Mouse (Mus musculus) heart, postnatal 36 days (tissue): Measurements from ENCODE around the gene Gm8909. TPM values are rescaled to one million over a fixed set of nuclear protein-coding genes. Genes with fewer than 3 reads are reported as not detected.
"Not testable (repeated sequence)": the region's sequence is repeated elsewhere in the genome, so short reads cannot be mapped to it uniquely, and the experiment has no call there.

Source experiments
- DNase-seq, 2 experiments: peaks; one replicate each; pipeline ENCODE4 v3.0.0; 2021 to 2022
- intact Hi-C: fragments of 180-260 bp; cut with DNase I; formaldehyde crosslinking; loops from one replicate; pipeline ENCODE4 v1.15.1; 2025
- total RNA-seq, 2 experiments: library from RNA; stranded (reverse); gene quantifications; 2 replicates each; pipeline ENCODE4 v1.2.3; 2021

The Gm8909 gene
- total RNA-seq, result not detected

- intact Hi-C loops, result no loop called here
- no peak for DNase-seq
Measured at GRCm38 (mm10) chr17:36168039-36168652, at the start of gene Gm8909. Gm8909 (minus strand) TSS chr17:36168537.

GRCm38 (mm10) chr17:36215586-36215985 lies 47.2 kb upstream of the Gm8909 start:
- no peak for DNase-seq
- intact Hi-C loops, result no loop called here

- DNase-seq, result no peak
- intact Hi-C loops, result no loop called here
Measured at GRCm38 (mm10) chr17:36206846-36207245, 38.5 kb upstream of the Gm8909 start.

GRCm38 (mm10) chr17:36205862-36206261 lies 37.5 kb upstream of the Gm8909 start:
- intact Hi-C loops, result no loop called here
- DNase-seq, result no peak

- DNase-seq, result peak; percentile 23 to 37
- intact Hi-C loops, result no loop called here
Measured at GRCm38 (mm10) chr17:36205456-36205855, 37.1 kb upstream of the Gm8909 start.

DNA sequence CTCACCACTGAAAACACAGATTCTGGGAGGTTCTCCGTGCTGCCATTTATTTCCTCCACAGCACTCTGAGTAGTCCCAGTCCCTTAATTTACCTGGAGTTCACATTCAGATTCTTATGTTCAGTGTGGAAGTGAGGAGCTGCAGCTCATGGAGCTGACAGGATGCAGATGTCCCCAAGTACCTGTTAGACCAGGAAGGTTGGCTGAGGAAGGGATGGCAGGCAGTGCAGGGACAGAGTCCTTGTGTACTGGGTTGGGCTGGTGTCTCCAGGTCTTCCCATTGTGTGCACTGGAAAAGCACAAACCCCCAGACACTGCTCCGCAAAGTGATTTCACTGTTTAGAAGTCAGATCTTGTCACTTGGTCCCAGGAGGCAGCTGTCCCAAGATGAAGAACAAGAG lies 33.5 kb upstream of the Gm8909 start:
- intact Hi-C loops, result no loop called here
- no peak for DNase-seq

GRCm38 (mm10) chr17:36198317-36198716 lies 30.0 kb upstream of the Gm8909 start:
- no peak for DNase-seq
- intact Hi-C loops, result no loop called here

DNA sequence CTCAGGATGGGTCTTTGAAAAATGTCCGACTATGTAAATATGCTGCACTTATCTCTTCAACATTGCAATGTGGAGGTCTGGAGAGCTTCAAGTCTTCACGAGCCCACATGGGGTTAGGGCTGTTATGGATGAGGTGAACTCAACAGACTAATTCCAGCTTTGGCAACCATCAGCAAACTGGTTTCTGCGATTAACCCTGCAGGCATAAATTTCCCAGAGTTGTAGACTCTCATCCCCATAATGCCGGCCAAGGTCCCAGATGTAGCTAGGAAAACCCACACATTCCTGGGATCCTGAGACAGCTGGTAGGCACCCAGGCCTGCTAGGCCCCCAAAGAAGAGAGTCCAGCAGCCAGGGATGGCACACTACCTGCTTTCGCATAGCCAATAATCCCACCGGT lies 26.1 kb upstream of the Gm8909 start:
- DNase-seq, result no peak
- intact Hi-C loops, result loop anchor here (5.0 kb wide), 1 partner anchor 257 kb away; no protein-coding TSS in a partner anchor

DNA sequence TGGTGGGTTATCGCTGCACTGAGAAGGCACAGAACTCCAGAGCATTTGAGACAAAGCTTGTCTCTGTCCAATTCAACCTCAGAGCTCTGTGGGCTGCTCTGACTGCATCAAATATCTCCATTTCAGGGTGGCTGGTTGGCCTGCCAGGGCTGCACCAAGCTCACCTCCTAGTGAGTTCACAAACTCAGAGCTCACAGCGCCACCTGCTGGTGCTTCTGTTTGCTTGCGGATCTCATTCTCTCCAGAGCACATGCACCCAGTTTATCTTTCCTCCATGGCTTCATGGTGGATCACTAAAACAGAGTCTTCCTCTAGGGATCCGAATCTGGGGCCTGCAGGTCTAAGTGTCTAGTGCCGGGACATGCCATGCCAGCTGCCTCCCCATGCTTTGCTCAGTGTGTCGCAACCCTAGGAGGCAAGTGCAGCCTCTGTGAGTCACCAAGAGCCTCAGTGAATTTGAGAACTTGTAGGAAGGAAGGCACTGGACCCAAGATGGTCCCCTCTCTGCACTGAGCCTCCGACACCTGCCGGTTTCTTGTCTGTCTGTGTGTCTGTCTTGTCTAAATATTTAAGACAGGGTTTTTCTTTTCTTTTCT lies 25.3 kb upstream of the Gm8909 start:
- intact Hi-C loops, result loop anchor here (2.0 to 5.0 kb wide), 2 partner anchors 197 to 256 kb away; no protein-coding TSS in a partner anchor
- peak; percentile 43 to 69 for DNase-seq

DNA sequence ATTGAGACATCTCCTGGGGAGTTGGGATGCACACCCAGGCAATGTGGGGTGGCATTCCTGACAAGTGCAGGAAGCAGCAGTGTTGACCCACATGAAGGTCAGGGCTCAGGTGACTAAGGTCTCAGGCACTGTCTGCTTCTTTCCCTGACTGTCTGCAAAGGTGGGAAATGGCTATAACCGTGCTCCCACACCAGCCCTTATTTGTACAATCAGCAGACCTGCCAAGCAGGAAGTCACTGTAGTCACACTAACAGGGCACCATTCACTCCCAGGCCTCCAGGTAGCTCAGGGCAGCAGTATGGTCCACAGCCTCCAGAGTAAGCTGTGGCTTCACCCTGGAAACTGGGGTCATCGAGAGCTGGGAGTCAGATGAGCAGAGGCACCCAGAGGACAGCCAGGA lies 24.0 kb upstream of the Gm8909 start:
- intact Hi-C loops, result loop anchor here (1.0 to 5.0 kb wide), 3 partner anchors 131 to 255 kb away; no protein-coding TSS in a partner anchor
- no peak for DNase-seq

- no peak for DNase-seq
- intact Hi-C loops, result loop anchor here (5.0 kb wide), 1 partner anchor 253 kb away; no protein-coding TSS in a partner anchor
Measured at GRCm38 (mm10) chr17:36190169-36190507, 21.8 kb upstream of the Gm8909 start, which contains the start of gene H2-T3. H2-T3 (minus strand) TSS chr17:36190287.

DNA sequence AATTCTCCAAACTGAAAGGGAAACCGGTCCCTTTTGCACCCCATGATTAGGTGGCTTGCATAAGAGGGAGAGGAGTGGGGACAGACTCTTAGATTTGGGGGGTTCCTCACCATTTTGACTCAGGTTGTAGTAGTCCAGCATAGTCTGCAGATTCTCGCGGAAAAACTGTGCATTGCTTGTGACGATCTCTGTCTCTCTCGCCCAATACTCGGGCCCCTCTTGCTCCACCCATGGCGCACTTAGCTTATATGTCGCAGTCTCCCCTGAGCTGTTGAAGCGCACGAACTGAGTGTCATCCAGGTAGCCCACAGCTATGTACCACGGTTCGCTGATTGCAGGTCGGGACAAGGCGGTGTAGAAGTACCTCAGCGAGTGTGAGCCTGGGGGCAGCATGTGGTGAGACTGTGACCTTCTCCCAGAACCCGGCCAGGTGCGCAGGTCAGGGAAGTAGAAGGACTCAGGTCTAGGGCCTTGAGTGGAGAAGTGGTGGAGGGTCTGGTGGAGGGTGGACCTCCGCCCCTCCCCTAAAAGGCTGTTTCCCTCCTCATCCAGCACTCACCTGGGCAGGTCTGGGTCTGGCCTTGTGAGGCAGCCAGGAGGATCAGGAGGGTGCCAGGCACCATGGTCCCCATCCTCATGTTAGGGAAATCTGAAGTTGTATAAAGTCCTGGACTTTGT lies 21.3 kb upstream of the Gm8909 start:
- intact Hi-C loops, result loop anchor here (5.0 kb wide), 2 partner anchors 102 to 252 kb away; no protein-coding TSS in a partner anchor
- no peak for DNase-seq

DNA sequence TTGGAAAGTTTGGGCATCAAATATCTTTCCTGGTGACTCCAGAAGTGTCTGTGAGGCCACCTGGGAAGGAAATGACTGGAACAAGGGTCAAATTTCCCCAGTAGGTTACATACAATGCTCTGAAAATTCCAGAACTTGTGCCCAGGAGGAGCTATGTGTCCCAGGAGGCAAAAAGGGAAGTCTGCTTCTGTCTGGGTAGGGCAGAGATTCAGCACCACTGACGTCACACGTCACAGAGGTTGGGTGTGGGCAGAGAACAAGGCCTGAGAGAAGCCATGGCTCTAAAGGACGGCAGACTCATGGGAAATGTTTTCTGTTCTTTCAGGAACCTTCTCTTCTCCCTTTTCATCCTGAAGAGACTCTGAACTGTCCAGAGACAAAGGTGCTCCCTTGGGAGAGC lies 19.2 kb upstream of the Gm8909 start:
- intact Hi-C loops, result loop anchor here (5.0 kb wide), 1 partner anchor 100 kb away; no protein-coding TSS in a partner anchor

DNA sequence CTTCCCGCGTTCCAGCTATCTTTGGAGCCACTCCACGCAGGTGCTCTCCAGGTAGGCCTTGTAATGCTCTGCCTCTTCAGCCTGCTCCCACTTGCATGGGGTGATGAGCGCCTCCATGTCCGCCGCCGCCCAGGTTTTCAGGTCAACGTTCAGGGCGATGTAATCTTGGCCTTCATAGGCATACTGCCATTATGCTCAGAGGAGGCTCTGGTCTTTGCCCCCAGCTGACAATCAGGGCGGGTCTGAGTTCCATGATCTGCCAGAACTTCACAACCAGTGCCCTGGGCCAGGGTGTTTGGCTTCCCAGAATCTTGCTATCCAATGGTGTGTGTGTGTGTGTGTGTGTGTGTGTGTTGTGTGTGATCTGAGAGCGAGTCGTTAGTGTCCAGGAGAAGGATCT lies 13.9 kb upstream of the Gm8909 start:
- DNase-seq, result no peak
- intact Hi-C loops, result no loop called here

More for the DNA sequence above, 19.2 kb upstream of the Gm8909 start:
- no peak for DNase-seq

GRCm38 (mm10) chr17:36179446-36179845 lies 11.1 kb upstream of the Gm8909 start:
- intact Hi-C loops, DNase-seq: not testable (repeated sequence)

GRCm38 (mm10) chr17:36178938-36179337 lies 10.6 kb upstream of the Gm8909 start:
- intact Hi-C loops, DNase-seq: not testable (repeated sequence)

DNA sequence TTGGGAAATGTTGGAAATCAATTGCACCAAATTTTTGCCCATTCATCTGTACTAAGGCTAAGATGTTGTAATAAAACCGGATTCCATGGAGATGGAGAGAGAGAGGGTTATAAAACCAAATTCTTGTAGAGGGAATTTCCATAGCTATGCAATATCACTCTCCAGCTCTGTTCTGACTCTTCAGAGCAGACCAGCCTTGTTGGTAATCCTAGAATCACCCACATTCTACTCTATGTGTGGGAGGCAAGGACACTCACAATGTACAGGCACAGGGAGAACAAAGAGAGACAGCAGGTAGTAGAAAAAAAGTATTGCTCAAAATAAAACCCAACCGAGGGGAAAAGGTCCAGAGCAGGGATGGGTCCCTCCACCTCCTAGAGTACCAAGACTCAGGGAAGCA lies 7.8 kb upstream of the Gm8909 start:
- intact Hi-C loops, DNase-seq: not testable (repeated sequence)

- DNase-seq, result no peak
- intact Hi-C loops, result no loop called here
Measured at GRCm38 (mm10) chr17:36170287-36170814, 2.0 kb upstream of the Gm8909 start.

GRCm38 (mm10) chr17:36169753-36170152 lies 1.4 kb upstream of the Gm8909 start:
- intact Hi-C loops, result no loop called here
- DNase-seq, result no peak

DNA sequence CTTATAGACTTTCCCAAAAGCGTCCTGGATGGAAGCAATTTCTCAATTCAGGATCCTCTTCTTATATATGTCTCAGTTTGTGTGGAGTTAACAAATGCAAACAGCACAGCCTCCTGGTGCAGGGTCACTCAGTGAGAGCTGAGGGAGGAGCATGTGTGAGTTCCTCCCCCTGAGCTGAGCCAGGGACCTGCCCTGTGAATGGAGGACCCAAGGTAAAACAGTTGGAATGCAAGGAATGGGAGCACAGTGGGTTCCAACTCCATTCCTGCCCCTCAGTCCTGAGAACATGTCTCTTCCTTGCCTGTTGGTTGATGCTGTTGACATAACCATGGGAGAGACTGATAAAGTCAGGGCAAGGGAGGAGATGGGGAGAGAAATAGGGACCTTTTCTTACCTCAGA lies 757 bp upstream of the Gm8909 start:
- DNase-seq, intact Hi-C loops: not testable (repeated sequence)

DNA sequence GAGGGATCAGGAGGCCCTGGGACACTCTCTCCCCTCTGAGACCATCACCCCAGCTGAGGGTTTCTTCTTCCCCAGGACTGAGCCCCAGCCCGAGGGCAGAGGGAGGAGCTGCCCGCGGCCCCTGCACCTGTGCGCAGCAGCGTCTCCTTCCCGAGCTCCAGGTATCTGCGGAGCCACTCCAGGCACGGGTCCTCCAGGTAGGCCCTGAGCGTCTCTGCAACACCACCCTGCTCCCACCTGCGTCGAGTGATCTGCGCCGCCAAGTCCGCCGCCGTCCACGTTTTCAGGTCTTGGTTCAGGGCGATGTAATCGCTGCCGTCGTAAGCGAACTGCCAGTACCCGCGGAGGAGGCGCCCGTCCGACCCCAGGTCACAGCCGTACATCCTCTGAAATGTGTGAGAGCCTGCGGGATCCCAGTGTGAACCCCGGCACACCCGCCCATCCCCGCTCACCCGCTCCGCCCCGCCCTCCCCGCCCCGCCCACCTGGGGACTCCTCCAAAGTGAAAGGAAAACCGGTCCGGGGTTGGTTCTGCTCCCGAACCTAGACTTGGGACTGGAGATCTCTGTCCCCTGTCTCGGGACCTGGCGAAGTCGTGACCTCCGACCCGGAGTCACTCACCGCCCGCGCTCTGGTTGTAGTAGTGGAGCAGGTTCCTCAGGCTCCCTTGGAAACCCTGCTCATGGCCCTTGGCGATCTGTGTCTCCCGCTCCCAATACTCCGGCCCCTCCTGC lies 865 bp downstream of the Gm8909 start:
- intact Hi-C loops, result no loop called here
- DNase-seq, result peak in 1 of 2 experiments; percentile 13
